Mouse (Mus musculus) gastrocnemius, postnatal 4 days (tissue): Measurements from ENCODE around the gene Olfr728. TPM values are rescaled to one million over a fixed set of nuclear protein-coding genes. Genes with fewer than 3 reads are reported as not detected.

Experiments used
- DNase-seq, 2 experiments: peaks; one replicate each; pipeline ENCODE4 v3.0.0; 2021 to 2022; ENCODE audit warnings: low spot score in 2 of 2, mixed read lengths in 2 of 2
- long read RNA-seq, 2 experiments: library from polyadenylated mRNA; stranded (forward); transcript quantifications; one replicate each; pipeline ENCODE4 v2.0.0; 2021
- total RNA-seq, 2 experiments: library from RNA; stranded (reverse); gene quantifications; 2 replicates each; pipeline ENCODE4 v1.2.3; 2021

Olfr728 gene
- not detected for total RNA-seq
- long read RNA-seq, experiment 1, result 0 reads
- long read RNA-seq, experiment 2, result 0 reads

DNA sequence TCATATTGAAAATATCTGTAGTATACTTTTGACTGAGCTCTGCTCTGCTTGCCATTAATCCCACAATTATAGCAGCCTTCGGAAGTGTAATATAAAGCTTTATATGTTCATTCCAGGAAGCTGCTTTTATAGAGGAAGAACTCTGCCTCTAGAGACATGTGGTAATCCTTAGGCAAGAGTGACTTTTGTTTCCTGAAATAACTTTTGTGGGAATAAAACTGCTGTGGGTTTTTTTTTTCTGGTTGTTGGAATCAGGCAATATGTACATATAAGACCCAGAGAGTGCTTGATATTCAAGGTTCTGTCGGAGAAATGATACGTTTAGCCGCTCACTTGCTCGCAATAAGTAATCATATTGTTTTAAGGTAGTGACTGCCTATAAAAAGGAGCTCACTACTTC is at the start of gene Olfr728:
Gene Olfr728 (minus strand): TSS at position 101 of the 400 bp plus-strand sequence.
- no peak for DNase-seq

DNA sequence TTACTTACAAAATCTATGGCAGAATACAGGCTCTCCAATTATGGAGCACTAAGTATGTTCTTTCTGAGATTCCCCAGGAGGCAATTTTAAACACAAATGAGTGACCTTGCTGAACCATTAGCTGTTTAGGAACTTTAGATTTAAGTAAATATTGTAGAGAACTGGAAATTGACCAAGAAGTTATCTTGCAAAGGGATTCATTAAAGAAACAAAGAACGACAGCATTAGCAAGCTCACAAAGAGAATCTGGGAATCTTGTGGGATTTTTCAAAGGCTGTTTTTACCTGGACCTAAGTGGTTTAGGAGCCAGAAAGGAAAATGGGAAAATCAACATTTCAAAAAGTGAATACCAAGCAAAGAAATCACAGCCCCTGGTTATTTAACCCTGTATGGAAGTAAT is 45.6 kb upstream of the Olfr728 start, which contains the start of gene Olfr730:
Gene Olfr730 (minus strand): TSS at position 101 of the 400 bp plus-strand sequence.
- DNase-seq, result no peak

DNA sequence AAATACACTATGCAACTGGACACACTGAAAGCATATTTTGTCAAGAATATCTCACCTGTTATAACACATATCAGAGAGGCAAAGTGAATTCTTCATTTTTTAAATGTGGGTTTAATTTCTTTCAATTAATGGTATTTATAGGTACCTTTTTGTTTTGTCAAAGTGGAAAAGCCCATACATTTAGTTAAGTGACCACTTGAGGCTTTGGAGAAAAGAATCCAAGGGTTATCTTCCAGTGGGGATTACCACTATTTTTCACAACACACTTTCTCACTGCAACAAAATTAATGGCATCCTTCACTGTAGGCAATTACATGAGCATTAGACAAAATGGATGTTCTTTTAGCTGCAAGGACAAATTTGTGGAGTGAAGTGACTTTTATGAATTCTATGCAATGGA is 10.3 kb upstream of the Olfr728 start, which contains the start of gene Olfr729:
Gene Olfr729 (minus strand): TSS at position 101 of the 400 bp plus-strand sequence.
- DNase-seq, result no peak

DNA sequence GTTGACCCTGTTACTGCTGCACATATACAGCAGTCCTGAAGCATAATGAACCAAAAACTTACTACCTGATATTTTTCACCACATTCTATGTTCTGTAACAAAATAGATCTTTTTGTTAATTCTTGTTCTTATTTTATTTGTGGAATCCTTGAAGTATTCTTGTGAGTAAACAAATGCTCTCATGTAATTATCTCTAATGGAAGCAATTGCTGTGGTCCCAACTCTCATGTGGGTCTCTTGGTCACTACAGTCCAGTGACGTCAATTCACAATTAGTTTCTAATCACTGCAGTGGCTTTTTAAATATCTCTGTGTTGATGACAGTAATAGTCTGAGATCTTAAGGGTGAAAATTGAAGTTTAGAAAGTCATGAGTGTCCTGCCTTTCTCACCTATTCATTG is 19.6 kb downstream of the Olfr728 start, which contains the start of gene Olfr727:
Gene Olfr727 (plus strand): TSS at position 301 of the 400 bp plus-strand sequence.
- no peak for DNase-seq

DNA sequence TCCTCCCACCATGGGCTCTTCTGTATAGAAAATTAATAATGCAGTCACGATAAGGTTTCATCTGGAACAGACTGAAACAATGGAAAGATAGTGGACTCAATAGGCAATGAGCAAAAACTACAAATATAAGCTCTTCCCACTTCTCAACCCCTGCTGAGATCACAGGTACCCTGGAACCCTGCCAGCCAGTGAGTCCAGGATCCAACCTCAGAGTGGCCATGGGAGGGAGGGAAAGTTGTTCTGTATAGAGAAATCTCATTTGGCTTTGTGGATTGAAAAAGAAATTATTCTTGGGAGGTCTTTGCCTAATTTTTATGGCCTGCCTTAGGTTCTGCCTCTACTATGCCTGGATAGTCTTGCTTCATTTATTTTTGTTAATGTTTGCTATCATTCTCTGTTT is 51.6 kb downstream of the Olfr728 start, which contains the start of gene Olfr726:
Gene Olfr726 (minus strand): TSS at position 101 of the 400 bp plus-strand sequence.
- DNase-seq, result no peak

Other genes with a start within 250 kb of the Olfr728 start
- gene Olfr722, start 240.7 kb downstream of the Olfr728 start, total RNA-seq, result not detected
- gene Olfr723, start 210.9 kb downstream of the Olfr728 start, total RNA-seq, result not detected
- not detected for gene Olfr724, start 179.4 kb downstream of the Olfr728 start, total RNA-seq
- gene Olfr725, start 102.3 kb downstream of the Olfr728 start, total RNA-seq, result not detected
- not detected for gene Olfr726, start 51.7 kb downstream of the Olfr728 start, total RNA-seq
- not detected for gene Olfr727, start 19.5 kb downstream of the Olfr728 start, total RNA-seq
- gene Olfr729, start 10.2 kb upstream of the Olfr728 start, total RNA-seq, result not detected
- gene Olfr730, start 45.5 kb upstream of the Olfr728 start, total RNA-seq, result not detected
- gene Olfr731, start 99.2 kb upstream of the Olfr728 start, total RNA-seq, result not detected
- gene Olfr732, start 141.5 kb upstream of the Olfr728 start, total RNA-seq, result not detected
- not detected for gene Olfr733, start 158.8 kb upstream of the Olfr728 start, total RNA-seq
- gene Olfr734, start 184.1 kb upstream of the Olfr728 start, total RNA-seq, result not detected
- gene Olfr735, start 206.2 kb upstream of the Olfr728 start, total RNA-seq, result not detected
- gene Tlr11, start 215.2 kb upstream of the Olfr728 start, total RNA-seq, result not detected
- gene Olfr736, start 238.5 kb upstream of the Olfr728 start, total RNA-seq, result not detected